Mouse (Mus musculus) kidney, adult 18-20 months (tissue): Measurements from ENCODE around the gene Catsperb.
"Not testable (repeated sequence)": the region's sequence is repeated elsewhere in the genome, so short reads cannot be mapped to it uniquely, and the experiment has no call there.

Experiments
- DNase-seq: peaks from one replicate; pipeline ENCODE4 v3.0.0; 2021

Catsperb gene

DNA sequence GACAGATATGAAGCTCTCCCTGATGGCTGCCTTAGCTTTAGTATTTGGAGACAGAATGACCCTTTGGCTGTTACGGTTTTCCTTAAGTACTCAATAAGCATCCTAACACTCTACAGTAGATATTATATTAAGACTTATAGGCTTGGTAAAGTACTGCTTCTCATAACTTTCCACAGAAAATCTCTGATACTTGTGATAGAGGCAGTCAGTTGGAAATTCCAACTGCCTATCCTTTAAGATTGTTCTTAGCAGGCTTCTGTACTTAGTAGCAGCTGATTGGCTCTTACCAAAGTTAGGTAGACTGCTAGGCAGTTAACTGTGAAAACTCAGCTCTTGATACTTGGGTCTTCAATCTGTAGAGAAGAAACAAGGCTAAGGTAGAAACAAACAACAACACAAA is at the start of gene Catsperb:
Gene Catsperb, plus strand, starts transcription at position 301 of the 400 bp plus-strand sequence.
- not testable (repeated sequence) for DNase-seq

DNA sequence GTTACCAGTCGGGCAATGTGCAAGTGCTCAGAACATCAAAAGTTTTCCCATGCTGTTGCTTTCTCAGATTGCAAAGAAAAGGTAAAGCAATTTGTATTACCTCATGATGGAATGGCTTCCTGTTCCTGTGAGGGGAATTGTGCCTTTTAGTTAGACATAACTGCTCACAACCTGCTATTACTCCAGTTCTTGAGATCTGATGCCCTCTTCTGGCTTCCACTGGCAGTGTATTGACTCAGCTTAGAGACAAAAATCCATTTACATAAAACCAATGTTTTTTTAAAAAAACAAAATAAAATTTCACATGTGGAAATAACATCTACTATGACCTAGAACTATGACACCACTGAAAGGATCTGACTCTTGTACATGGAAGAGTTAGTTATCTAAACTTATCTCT is 43.0 kb upstream of the Catsperb start:
- DNase-seq = not testable (repeated sequence)

DNA sequence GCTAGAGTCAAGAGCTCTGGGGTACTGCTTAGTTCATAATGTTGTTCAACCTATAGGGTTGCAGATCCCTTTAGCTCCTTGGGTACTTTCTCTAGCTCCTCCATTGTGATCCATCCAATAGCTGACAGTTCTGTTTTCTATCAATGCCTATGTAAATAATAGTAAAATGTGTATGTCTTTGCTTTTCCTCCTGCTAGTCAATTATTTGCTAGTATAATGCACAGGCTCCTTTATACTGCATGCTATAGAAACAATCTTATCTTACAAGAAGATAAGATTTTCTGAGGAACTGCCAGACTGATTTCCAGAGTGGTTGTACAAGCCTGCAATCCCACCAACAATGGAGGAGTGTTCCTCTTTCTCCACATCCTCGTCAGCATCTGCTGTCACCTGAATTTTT is 23.0 kb upstream of the Catsperb start:
- not testable (repeated sequence) for DNase-seq

DNA sequence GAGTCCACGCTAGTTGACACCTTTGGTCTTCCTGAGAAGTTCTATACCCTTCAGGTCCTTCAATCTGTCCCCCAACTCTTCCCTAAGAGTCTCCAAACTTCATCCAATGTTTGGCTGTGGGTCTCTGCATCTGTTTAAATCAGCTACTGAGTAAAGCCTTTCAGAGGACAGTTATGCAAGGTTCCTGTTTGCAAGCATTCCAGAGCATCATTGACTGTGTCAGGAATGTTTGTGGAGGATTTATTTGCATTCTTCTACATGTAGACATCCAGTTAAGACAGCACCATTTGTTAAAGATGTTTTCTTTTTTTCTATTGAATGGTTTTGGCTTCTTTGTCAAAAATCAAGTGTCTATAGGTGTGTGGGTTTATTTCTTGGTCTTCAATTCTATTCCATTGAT is 21.7 kb downstream of the Catsperb start:
- DNase-seq = no peak

DNA sequence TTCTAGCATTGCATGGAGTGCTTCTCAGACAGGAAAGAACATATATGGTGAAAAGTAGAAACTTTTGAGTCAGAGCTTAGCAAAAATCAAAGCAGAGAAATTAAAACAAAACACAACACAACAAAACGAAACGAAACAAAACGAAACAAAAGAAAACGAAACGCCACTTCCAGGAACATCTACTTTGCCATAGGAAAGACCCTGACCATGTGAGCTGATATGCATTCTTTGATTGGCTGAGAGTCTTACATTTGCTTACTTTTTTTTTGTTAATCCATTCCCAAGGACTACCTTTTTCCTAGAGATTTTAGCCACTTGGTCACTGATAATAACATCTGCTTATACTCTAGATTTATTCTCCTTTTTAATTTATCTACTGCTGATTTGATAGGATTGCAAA is 57.6 kb downstream of the Catsperb start:
- no peak for DNase-seq

DNA sequence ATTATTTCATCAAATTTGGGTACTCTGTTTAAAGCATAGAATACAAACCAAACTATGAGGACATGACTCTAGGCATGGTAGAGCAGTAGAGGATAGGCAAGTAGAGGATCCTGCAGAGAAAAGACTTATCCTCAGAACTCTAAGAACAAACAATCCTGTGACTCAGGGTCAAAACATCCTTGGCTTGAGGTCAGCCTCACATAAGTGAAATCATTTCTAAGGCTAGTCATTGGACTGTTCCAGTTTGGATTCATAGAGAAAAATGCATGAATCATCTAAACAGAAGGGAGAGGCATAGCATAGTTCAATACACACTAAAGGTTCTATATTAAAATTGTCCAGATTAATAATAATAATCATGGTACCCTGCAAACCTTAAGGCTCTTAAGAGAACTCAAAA is 79.1 kb downstream of the Catsperb start:
- no peak for DNase-seq

DNA sequence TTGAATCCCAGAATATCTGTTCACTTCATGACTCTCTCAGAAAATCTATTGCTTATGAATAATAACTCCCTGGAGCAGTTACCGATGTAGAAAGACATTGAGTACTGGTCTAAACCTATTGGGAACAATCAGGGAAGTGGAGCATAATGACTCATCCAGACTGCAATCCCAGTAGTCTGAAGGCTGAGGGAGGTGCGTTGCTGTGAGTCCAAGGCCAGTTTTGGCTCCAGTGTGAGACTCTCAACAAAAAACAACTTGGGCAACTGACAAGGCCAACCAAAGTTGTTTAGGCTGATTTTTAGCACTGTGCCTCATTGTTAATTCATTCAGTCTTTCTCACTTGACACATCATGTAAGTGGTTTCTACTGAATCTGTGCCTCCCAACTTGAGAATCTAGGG is 106.9 kb downstream of the Catsperb start:
- DNase-seq = not testable (repeated sequence)

DNA sequence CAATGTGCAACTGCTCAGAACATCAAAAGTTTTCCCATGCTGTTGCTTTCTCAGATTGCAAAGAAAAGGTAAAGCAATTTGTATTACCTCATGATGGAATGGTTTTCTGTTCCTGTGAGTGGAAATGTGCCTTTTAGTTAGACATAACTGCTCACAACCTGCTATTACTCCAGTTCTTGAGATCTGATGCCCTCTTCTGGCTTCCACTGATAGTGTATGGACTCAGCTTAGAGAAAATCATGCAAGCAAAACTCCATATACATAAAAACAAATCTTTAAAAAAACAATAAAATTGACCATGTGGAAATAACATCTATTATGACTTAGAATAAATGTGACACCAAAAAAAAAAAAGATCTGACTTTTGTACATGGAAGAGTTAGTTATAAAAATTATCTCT is 202.2 kb downstream of the Catsperb start:
- DNase-seq = not testable (repeated sequence)

DNA sequence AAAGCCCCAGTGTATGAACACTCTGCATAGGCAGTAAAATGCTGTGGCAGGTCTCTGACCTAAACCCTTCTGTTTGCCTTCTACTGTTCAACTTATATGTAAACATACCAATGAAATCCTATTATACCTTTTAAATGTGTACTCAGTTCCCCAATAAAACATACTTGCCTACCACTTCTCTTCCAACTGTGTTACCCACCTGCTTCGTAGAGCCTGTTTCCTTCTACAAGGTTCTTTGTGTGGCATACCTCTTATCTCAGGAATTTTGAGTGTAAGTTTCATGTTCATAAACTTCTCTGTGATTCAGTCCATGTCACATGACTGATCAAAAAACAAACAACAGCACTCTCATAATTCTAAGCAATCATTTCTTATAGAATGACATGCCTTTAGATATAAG is 228.7 kb downstream of the Catsperb start:
- DNase-seq = no peak

DNA sequence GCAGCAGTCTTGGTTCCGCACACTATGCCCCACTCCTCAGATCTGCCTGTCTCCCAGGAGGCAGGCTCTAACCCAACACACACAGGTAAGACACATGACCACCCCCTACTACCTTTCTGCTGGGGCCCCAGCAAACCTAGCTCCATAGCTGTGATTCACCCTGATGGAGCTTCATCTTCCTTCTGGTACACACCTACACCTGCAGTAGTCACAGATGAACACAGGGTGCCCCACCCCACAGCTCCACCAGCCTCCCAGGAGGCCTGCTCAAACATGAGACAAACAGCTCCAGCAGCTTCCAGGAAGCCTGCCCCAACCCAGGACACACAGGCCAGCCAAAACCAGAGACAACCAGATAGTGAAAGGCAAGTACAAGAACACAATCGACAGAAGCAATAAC is 263.0 kb downstream of the Catsperb start:
- no peak for DNase-seq
